Mouse (Mus musculus) right cerebral cortex, postnatal 36 days (tissue): ENCODE results near the gene Hacd4.

Source experiments
- DNase-seq, 2 experiments: peaks; one replicate each; pipeline ENCODE4 v3.0.0; 2022; ENCODE audit warnings: low spot score in 2 of 2, mixed read lengths in 1 of 2

Hacd4 gene

GRCm38 (mm10) chr4:88438326-88438989, at the start of gene Hacd4:
TSS of gene Hacd4 (minus strand) at chr4:88438928.
- DNase-seq = no peak

GRCm38 (mm10) chr4:88488107-88488506, 49.4 kb upstream of the Hacd4 start:
- DNase-seq = no peak

GRCm38 (mm10) chr4:88480130-88480529, 41.4 kb upstream of the Hacd4 start:
- no peak for DNase-seq

GRCm38 (mm10) chr4:88478809-88479186, 40.1 kb upstream of the Hacd4 start:
- no peak for DNase-seq

GRCm38 (mm10) chr4:88478177-88478808, 39.6 kb upstream of the Hacd4 start:
- no peak for DNase-seq

GRCm38 (mm10) chr4:88476511-88477210, 37.9 kb upstream of the Hacd4 start:
- DNase-seq = no peak

GRCm38 (mm10) chr4:88476084-88476483, 37.4 kb upstream of the Hacd4 start:
- no peak for DNase-seq

GRCm38 (mm10) chr4:88471528-88471927, 32.8 kb upstream of the Hacd4 start:
- no peak for DNase-seq

- DNase-seq = no peak
Measured at GRCm38 (mm10) chr4:88464574-88464973, 25.8 kb upstream of the Hacd4 start.

- no peak for DNase-seq
Measured at GRCm38 (mm10) chr4:88462981-88463646, 24.4 kb upstream of the Hacd4 start.

GRCm38 (mm10) chr4:88462501-88462900, 23.8 kb upstream of the Hacd4 start:
- no peak for DNase-seq

GRCm38 (mm10) chr4:88461315-88461714, 22.6 kb upstream of the Hacd4 start:
- DNase-seq = no peak

GRCm38 (mm10) chr4:88458673-88459072, 19.9 kb upstream of the Hacd4 start:
- DNase-seq = no peak

GRCm38 (mm10) chr4:88458093-88458492, 19.4 kb upstream of the Hacd4 start:
- no peak for DNase-seq

GRCm38 (mm10) chr4:88450087-88450765, 11.5 kb upstream of the Hacd4 start:
- DNase-seq = no peak

- DNase-seq = no peak
Measured at GRCm38 (mm10) chr4:88448976-88449375, 10.2 kb upstream of the Hacd4 start.

- DNase-seq = no peak
Measured at GRCm38 (mm10) chr4:88440814-88441213, 2.1 kb upstream of the Hacd4 start.

GRCm38 (mm10) chr4:88439669-88440123, 968 bp upstream of the Hacd4 start:
- no peak for DNase-seq

GRCm38 (mm10) chr4:88438990-88439329, 232 bp upstream of the Hacd4 start:
- DNase-seq = no peak

- no peak for DNase-seq
Measured at GRCm38 (mm10) chr4:88437917-88438316, 811 bp downstream of the Hacd4 start.

GRCm38 (mm10) chr4:88437166-88437565, 1.6 kb downstream of the Hacd4 start:
- no peak for DNase-seq
